Mouse (Mus musculus) embryo, embryonic 11.5 days (tissue): ENCODE measurements around the gene Pes1.
"Not testable (repeated sequence)": the region's sequence is repeated elsewhere in the genome, so short reads cannot be mapped to it uniquely, and the experiment has no call there.

ENCODE experiments used
- DNase-seq: peaks from one replicate; pipeline ENCODE4 v3.0.0-alpha.2; 2012; ENCODE audit warnings: low read depth, low spot score

Pes1 gene

DNA sequence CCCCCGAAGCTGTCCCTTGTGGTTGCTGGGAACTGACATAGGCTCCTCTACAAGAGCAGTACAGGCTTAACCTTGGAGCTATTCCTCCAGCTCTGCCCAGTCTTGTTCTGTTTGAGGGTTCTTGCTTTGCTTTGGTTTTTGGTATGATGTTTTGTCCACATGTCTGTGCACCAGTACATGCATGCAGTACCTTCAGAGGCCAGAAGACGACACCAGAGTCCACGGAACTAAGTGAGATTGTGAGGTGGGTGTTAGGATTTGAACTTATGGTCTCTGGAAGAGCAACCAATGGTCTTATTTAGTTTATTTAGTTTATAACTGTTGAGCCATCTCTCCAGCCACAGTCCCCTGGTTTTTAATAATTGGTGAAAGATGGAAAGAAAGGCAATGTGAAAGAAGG, 42.7 kb downstream of the Pes1 start:
- DNase-seq: no peak

DNA sequence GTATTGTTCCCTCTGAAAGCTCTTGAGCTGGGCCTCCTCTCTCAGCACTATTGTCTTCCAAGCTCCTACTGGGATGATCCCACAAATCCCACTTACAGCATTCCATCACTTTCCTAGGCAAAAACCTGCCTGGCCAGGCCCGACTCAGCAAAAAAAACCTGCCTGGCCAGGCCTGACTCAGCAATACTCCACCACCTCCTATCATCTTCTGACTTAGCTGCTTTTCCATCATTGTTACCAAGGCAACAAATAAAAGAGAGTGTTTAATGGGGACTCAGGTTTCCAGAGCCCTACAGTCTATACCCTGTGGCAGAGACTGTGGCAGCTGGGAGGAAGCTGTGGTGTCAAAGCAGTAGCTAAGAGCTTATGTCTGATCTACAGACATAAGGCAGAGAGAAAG, 48.8 kb downstream of the Pes1 start:
- no peak for DNase-seq

DNA sequence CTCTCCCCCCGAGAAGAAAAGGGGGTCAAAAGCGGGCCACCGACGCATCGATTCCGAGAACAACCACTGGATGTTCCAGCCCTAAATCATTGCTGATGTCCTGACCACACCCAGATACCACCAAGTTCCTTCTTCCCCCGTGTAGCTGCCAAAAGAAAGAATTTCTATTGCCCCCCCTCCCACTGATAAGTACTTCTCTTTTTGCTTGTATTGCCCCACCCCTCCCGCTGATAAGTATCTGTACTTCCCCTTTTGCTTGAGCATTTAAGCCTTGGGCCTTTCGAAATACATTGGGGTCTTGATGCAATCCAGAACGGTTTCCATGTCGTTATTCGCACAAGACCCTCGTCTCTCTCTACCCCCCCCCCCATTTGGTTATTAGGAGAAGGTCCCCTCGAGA, 52.0 kb downstream of the Pes1 start:
- DNase-seq: not testable (repeated sequence)

- DNase-seq: not testable (repeated sequence)
Measured at GRCm38 (mm10) chr11:4022111-4022510, 58.3 kb downstream of the Pes1 start.

- no peak for DNase-seq
Measured at GRCm38 (mm10) chr11:4023321-4023720, 59.5 kb downstream of the Pes1 start.

- no peak for DNase-seq
Measured at GRCm38 (mm10) chr11:4027066-4027465, 63.3 kb downstream of the Pes1 start.

DNA sequence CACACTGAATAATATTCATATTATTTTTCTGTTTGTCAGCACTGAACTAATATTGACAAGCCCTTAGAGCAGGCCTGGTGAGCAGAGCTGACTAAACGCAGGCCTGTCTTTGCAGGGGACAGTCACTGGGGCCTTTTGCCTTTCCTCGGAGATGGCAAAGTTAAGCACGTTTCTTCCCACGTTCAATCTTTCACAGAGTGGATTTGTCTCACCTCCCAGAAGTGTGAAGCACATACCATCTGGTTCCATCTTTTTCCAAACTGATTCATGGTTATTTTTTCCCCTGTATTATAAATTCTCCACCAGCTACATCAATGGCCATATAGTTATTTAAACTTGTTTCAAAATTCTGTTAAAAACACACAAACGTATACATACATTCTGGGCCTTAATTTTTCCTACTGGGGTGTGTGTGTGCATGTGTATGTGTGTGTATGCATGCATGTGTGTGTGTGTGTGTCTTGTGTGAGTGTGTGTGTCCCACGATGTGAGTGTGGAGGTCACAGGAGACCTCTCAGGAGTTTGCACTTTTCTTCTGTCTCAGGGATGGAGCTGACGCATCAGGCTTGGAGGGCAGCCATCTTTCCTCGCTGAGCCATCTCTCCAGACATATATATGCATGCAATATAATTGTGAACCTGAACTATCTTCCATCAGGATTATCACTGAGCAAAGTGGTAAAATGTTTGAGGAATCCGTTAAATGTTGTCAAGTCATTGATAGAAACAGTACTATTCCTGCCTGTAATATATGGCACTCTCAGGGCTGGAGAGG, 64.0 kb downstream of the Pes1 start:
- DNase-seq: no peak

DNA sequence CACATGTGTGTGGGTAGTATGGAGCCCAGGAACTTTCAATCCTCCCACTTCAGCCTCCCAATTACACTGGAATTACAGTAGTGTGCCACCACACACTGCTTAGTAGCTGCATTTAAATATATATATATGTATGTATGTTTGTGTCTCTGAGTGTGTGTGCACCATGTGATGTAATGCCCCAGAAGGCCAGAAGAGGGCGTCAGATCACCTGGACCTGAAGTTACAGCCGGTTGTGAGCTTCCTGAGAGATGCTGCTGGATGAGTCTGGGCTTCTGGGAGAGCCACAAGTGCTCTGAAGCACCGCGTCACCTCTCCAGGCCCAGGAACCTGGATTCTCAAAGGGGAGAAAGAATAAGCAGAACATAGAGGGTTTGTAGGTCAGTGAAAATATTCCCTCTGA, 65.6 kb downstream of the Pes1 start:
- no peak for DNase-seq
